Mouse (Mus musculus) heart, embryonic 15.5 days (tissue): ENCODE results near the gene Pptc7. TPM values are rescaled to one million over a fixed set of nuclear protein-coding genes. Genes with fewer than 3 reads are reported as not detected.
A peak's percentile ranks its signal among the peaks of the same experiment; 100 is the strongest.

Experiments used
- ATAC-seq: fragments of 200-750 bp; cut with Nextera tagmentation; replicated peaks from 2 replicates; pipeline ENCODE4 v1.8.0; 2017; ENCODE audit warnings: low read depth, moderate TSS enrichment; ENCODE audit not compliant: insufficient number of reproducible peaks, insufficient read depth, low FRiP score
- H3K27ac ChIP-seq: fragments of 300-500 bp; sonication (generic); 2 replicates; pipeline ENCODE4 v1.5.1; 2015; ENCODE audit warnings: mild to moderate bottlenecking, inconsistent platforms
- H3K27me3 ChIP-seq: fragments of 300-500 bp; sonication (generic); 2 replicates; pipeline ENCODE4 v1.6.1; 2015; ENCODE audit warnings: inconsistent platforms
- H3K36me3 ChIP-seq: fragments of 300-500 bp; sonication (generic); 2 replicates; pipeline ENCODE4 v1.6.1; 2015; ENCODE audit warnings: mild to moderate bottlenecking, inconsistent platforms
- H3K4me1 ChIP-seq: fragments of 300-500 bp; sonication (generic); replicated peaks from 2 replicates; pipeline ENCODE4 v1.6.1; 2015; ENCODE audit warnings: inconsistent platforms
- H3K4me2 ChIP-seq: fragments of 300-500 bp; sonication (generic); 2 replicates; pipeline ENCODE4 v1.6.1; 2015; ENCODE audit warnings: inconsistent platforms, mild to moderate bottlenecking, moderate library complexity
- H3K4me3 ChIP-seq: fragments of 300-500 bp; sonication (generic); 2 replicates; pipeline ENCODE4 v1.5.1; 2015; ENCODE audit warnings: mild to moderate bottlenecking, inconsistent platforms
- H3K9ac ChIP-seq: fragments of 300-500 bp; sonication (generic); 2 replicates; pipeline ENCODE4 v1.6.1; 2015; ENCODE audit warnings: mild to moderate bottlenecking, inconsistent platforms
- H3K9me3 ChIP-seq: fragments of 300-500 bp; sonication (generic); replicated peaks from 2 replicates; pipeline ENCODE4 v1.6.1; 2016; ENCODE audit warnings: inconsistent platforms
- WGBS: fragments of 180-500 bp; shearing (Covaris S2); methylation state at CpG from one replicate; pipeline ENCODE4 v1.1.7; 2015; ENCODE audit warnings: mixed read lengths; 5-methylcytosine and 5-hydroxymethylcytosine counted together
- polyA plus RNA-seq: library from polyadenylated mRNA; unstranded; fragments of >200 nt; fragmentation: Nextera tagmentation; extraction: Ambion mirVana; gene quantifications from 2 replicates; pipeline ENCODE4 v1.2.1, GENCODE M21; 2015

The Pptc7 gene
- polyA plus RNA-seq, 1 experiment from 2014 or later, result 11.9 TPM

DNA sequence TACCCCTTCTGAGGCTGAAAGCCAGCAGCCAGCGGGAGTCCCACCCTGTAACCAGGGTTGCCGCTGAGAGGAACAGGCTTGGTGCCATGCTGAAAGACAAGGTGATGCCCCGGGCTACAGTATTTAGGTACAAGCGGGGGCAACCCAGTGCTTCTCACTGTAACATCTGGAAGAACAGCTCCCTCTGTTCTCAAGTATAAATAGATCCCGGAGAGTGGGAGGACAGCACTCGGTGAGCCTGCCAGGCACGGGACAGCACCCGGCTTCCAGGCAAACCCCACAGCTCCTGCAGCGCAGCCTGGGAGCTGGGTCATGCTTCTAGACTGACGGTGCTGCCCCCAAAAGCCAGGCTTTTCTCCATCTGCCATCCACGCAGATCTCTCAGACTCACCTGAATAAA lies 36.6 kb upstream of the Pptc7 start:
- WGBS, result 66% methylated on average over 11 of the region's 11 CpGs
- no peaks in the 10 kb centered on the region for H3K9me3 ChIP-seq
- ATAC-seq, result no peak; the same call in 1 of the 2 replicates

DNA sequence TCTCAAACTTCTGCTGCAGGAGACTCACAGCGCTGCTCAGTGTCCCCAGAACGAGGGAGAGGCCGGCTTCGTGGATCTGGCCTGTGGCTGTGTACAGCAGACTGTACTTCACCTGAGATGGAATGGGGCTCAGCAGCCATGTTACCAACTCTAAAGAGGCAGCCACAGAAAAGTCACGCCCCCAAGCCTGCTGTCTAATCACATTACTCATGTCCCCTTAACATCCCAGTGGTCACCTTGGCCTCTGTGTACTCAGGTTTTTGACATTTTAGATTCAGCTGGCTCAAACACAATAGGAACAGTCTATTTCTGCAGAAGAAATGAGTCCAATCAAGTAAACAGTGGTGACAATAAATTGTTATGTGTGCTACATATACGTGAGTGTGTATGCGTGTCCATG lies 36.2 kb upstream of the Pptc7 start:
- ATAC-seq, result no peak; the same call in 1 of the 2 replicates
- Histone ChIP-seq H3K4me3 (no peak overlapping the region), H3K4me1 (peaks cover 8% of the 10 kb centered on the region), H3K27ac (no peak overlapping the region), H3K27me3 (no peaks in the 10 kb centered on the region), H3K9me3 (no peaks in the 10 kb centered on the region), H3K4me2 (no peak overlapping the region), H3K36me3 (0 out of 2 replicates have a peak, but pooled peaks cover 2% of the 10 kb centered on the region), H3K9ac (no peak overlapping the region)
- WGBS, result 92% methylated on average over 7 of the region's 7 CpGs

More for the DNA sequence above, 36.6 kb upstream of the Pptc7 start:
- Histone ChIP-seq H3K4me2 (no peak overlapping the region), H3K4me1 (peaks cover 8% of the 10 kb centered on the region), H3K27me3 (no peaks in the 10 kb centered on the region), H3K36me3 (0 out of 2 replicates have a peak, but pooled peaks cover 2% of the 10 kb centered on the region), H3K4me3 (no peak overlapping the region), H3K27ac (no peak overlapping the region), H3K9ac (no peak overlapping the region)

DNA sequence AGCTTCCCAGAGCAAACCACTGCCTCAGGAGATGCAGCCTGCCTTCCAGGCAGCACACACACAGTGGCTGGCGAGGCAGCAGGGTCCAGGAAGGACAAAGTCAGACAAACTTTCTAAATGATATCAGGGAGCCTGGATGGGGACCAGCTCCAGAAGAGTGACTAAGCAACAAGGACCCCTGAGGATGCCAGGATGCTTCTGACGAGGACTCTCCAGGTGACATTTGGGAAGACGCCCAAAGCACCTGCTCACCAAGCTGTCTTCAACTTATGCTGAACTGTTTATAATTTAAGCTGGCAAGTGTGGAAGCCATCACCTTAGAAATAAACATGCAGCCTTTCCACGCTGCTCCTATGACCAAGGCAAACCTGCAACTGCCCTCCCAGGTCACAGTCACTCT lies 34.9 kb upstream of the Pptc7 start:
- ATAC-seq, result no peak
- Histone ChIP-seq H3K4me1 (peaks cover 8% of the 10 kb centered on the region), H3K9me3 (no peaks in the 10 kb centered on the region), H3K4me3 (no peak overlapping the region), H3K27ac (no peak overlapping the region), H3K27me3 (no peaks in the 10 kb centered on the region), H3K9ac (no peak overlapping the region), H3K36me3 (0 out of 2 replicates have a peak, but pooled peaks cover 2% of the 10 kb centered on the region), H3K4me2 (no peak overlapping the region)
- 92% methylated on average over 4 of the region's 4 CpGs for WGBS

DNA sequence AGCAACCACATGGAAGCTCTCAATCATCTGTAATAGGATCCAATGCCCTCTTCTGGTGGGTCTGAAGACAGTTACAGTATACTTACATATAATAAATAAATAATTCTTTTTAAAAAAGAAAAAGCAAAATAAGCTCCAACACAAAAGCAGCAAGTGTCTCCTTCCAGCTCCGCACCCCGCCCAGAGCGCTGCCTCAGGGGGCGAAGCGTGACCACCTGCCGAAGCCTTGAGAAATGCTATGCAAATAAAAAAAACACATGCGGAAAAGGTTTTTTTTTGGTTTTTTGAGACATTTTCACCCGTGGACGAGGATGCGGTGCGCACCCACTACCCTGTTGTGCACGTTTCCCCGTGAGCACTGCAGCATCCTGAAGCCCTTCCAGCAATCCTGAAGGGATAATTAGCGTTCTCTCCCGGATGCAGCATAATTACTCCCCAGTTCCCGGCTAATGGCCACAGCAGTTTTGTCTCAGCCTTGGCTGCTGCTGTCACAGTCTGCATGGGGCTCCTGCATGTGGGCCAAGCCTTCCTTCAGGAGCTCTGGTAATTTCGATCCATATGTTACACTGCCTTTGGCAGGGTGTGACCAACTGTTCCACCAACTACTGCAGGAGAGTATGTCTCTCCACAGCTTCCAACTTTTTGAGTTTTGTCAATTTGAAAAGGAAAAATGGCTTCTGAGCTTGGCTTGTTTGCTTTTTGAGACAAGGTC lies 32.1 kb upstream of the Pptc7 start:
- Histone ChIP-seq H3K4me2 (no peak overlapping the region), H3K9ac (no peak overlapping the region), H3K27me3 (no peaks in the 10 kb centered on the region), H3K9me3 (no peaks in the 10 kb centered on the region), H3K27ac (no peak overlapping the region), H3K4me1 (peaks cover 8% of the 10 kb centered on the region), H3K36me3 (peaks cover 22% of the 10 kb centered on the region), H3K4me3 (no peak overlapping the region)
- no peak for ATAC-seq
- 88% methylated on average over 17 of the region's 17 CpGs for WGBS

DNA sequence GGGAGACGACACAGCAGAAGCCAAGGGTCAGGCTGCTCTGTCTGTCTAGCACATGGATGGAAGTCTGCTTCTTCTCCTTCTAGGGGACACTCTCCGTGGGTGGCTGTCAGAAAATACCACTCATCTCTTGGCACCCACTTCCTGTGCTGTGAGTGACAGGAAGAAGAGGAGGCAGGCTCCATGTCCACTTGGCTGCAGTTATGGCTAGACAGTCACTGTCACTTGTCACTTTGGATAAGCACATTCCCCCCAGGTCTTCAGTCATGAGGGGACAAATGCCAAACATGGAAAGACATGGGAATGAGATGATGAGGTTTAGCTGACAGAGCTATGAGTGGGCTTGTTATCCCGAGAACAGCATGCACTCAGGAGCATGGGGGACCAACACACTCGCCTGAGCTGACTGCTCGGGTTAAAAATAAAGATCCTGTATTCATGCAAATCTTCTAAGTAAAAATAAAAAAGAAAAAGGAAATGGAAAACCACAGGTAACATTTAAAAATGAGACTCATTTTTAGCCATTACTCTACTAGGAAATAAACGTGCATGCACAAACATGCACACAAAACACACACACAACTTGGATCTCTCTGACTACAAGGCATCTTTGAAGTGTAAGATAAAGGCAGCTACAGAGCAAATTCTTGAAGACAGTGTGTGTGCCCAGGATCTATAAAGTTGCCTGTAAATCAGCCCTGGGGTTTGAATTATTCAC lies 26.0 kb upstream of the Pptc7 start:
- no peak overlapping the region for H3K9ac ChIP-seq
- no peak overlapping the region for H3K4me2 ChIP-seq
- H3K36me3 ChIP-seq, result peaks cover 35% of the 10 kb centered on the region
- peaks cover 3% of the 10 kb centered on the region for H3K4me1 ChIP-seq
- ATAC-seq, result no peak
- no peaks in the 10 kb centered on the region for H3K27me3 ChIP-seq
- no peak overlapping the region for H3K27ac ChIP-seq
- H3K4me3 ChIP-seq, result no peak overlapping the region
- 55% methylated on average over 6 of the region's 6 CpGs for whole genome bisulfite sequencing
- H3K9me3 ChIP-seq, result no peaks in the 10 kb centered on the region

GRCm38 (mm10) chr5:122262104-122262503 lies 22.1 kb upstream of the Pptc7 start:
- Histone ChIP-seq H3K27ac (no peak overlapping the region), H3K9ac (no peak overlapping the region), H3K4me2 (no peak overlapping the region), H3K4me3 (no peak overlapping the region), H3K27me3 (no peaks in the 10 kb centered on the region), H3K4me1 (peaks cover 8% of the 10 kb centered on the region), H3K36me3 (peaks cover 14% of the 10 kb centered on the region; the same call in 1 of the 2 replicates), H3K9me3 (no peaks in the 10 kb centered on the region)
- no peak for ATAC-seq
- 56% methylated on average over 7 of the region's 7 CpGs for WGBS

- no peaks in the 10 kb centered on the region for H3K27me3 ChIP-seq
- H3K4me1 ChIP-seq, result peaks cover 8% of the 10 kb centered on the region
- H3K27ac ChIP-seq, result peak within 1 kb of the TSS; percentile 53
Observed at GRCm38 (mm10) chr5:122263933-122264905, 19.9 kb upstream of the Pptc7 start, which contains the start of gene Tctn1. Gene Tctn1, minus strand, starts transcription at chr5:122264460.

DNA sequence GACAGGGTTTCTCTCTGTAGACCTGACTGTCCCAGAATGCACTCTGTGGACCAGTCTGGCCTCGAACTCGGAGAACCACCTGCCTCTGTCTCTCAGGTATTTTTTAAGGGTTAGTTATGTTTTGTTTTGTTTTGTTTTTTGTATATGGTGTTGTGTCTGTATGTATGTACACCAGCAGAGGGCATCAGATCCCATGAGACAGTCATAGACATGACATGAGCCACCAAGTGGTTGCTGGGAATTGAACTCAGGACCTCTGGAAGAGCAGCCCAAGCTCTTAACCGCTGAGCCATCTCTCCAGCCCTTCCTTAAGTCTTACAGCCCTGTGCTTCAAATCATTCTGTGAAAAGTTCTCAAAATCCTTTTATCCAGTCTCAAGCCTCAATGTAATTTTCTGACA lies 19.0 kb upstream of the Pptc7 start:
- Histone ChIP-seq H3K9me3 (no peaks in the 10 kb centered on the region), H3K4me2 (no peak overlapping the region), H3K9ac (no peak overlapping the region), H3K4me3 (no peak overlapping the region), H3K4me1 (peaks cover 8% of the 10 kb centered on the region), H3K36me3 (no peaks in the 10 kb centered on the region), H3K27ac (no peak overlapping the region), H3K27me3 (no peaks in the 10 kb centered on the region)
- 73% methylated on average over 3 of the region's 3 CpGs for WGBS
- no peak for ATAC-seq

More at GRCm38 (mm10) chr5:122263933-122264905, 19.9 kb upstream of the Pptc7 start, which contains the start of gene Tctn1:
- 1% methylated on average over 49 of the region's 49 CpGs for WGBS
- Histone ChIP-seq H3K4me2 (peak within 1 kb of the TSS; percentile 71), H3K4me3 (peak within 1 kb of the TSS; percentile 83), H3K36me3 (peaks cover 2% of the 10 kb centered on the region; the same call in 1 of the 2 replicates), H3K9ac (peak within 1 kb of the TSS; percentile 82), H3K9me3 (no peaks in the 10 kb centered on the region)
- ATAC-seq, result peak; percentile 99

DNA sequence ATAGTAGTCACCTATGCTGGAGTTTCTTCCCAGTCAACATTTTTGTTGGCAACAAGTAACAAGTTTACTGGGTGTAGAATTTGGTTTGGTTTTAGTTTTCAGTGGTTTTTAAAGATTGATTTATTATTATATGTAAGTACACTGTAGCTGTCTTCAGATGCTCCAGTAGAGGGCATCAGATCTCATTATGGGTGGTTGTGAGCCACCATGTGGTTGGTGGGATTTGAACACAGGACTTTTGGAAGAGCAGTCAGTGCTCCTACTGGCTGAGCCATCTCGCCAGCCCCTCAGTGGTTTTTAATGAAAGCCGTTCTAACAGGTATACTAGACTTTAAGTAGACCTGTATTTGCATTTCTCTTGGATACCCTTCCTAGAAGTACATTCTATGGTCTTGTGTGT lies 18.2 kb upstream of the Pptc7 start:
- Histone ChIP-seq H3K9ac (no peak overlapping the region), H3K27me3 (no peaks in the 10 kb centered on the region), H3K27ac (no peak overlapping the region), H3K4me1 (peaks cover 8% of the 10 kb centered on the region), H3K4me3 (no peak overlapping the region), H3K4me2 (no peak overlapping the region), H3K36me3 (no peaks in the 10 kb centered on the region), H3K9me3 (no peaks in the 10 kb centered on the region)
- ATAC-seq, result no peak
- 88% methylated on average over 2 of the region's 2 CpGs for WGBS

GRCm38 (mm10) chr5:122267136-122267535 lies 17.0 kb upstream of the Pptc7 start:
- WGBS, result 71% methylated on average over 7 of the region's 7 CpGs
- H3K4me1 ChIP-seq, result peaks cover 8% of the 10 kb centered on the region

DNA sequence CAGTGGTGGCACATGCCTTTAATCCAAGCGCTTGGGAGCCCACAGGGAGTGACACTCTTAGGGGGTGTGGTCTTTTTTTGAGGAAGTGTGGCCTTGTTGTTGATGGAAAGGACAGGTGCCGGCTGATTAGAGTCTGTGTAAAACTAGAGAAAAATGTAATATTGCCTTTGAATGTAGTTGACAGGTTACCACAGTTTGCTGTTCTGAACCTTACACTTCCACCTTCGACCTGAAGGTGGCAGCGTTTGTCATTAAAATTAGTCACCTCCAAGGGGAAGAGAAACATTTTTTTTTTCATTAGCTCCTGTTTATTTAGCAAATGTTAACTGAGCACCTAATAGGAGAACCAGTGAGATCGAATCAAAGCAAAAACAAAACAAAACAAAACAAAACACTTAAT lies 16.3 kb upstream of the Pptc7 start:
- ATAC-seq, result no peak

More at GRCm38 (mm10) chr5:122267136-122267535, 17.0 kb upstream of the Pptc7 start:
- no peak for ATAC-seq
- Histone ChIP-seq H3K27me3 (no peaks in the 10 kb centered on the region), H3K36me3 (no peaks in the 10 kb centered on the region), H3K4me2 (no peak overlapping the region), H3K27ac (no peak overlapping the region), H3K4me3 (no peak overlapping the region), H3K9ac (no peak overlapping the region), H3K9me3 (no peaks in the 10 kb centered on the region)

More for the DNA sequence above, 16.3 kb upstream of the Pptc7 start:
- Histone ChIP-seq H3K36me3 (no peaks in the 10 kb centered on the region), H3K4me3 (no peak overlapping the region), H3K9ac (no peak overlapping the region), H3K9me3 (no peaks in the 10 kb centered on the region), H3K4me1 (peaks cover 8% of the 10 kb centered on the region), H3K27ac (no peak overlapping the region), H3K27me3 (no peaks in the 10 kb centered on the region), H3K4me2 (no peak overlapping the region)
- 25% methylated on average over 5 of the region's 5 CpGs for WGBS
